Mouse (Mus musculus) stomach, embryonic 16.5 days (tissue): Measurements from ENCODE around the gene Ddx19a. TPM values are rescaled to one million over a fixed set of nuclear protein-coding genes. Genes with fewer than 3 reads are reported as not detected.
A peak's percentile ranks its signal among the peaks of the same experiment; 100 is the strongest.

Experiments used
- ATAC-seq: fragments of 200-750 bp; cut with Nextera tagmentation; 2 replicates; pipeline ENCODE4 v1.8.0; 2017; ENCODE audit warnings: moderate number of reproducible peaks, moderate TSS enrichment; ENCODE audit not compliant: insufficient read depth, low FRiP score
- H3K27ac ChIP-seq: fragments of 300-500 bp; sonication (generic); 2 replicates; pipeline ENCODE4 v1.5.1; 2014; ENCODE audit warnings: low read length
- H3K27me3 ChIP-seq: fragments of 300-500 bp; sonication (generic); 2 replicates; pipeline ENCODE4 v1.6.1; 2014; ENCODE audit warnings: low read length, control low read depth, mixed read lengths; ENCODE audit not compliant: control insufficient read depth, insufficient read depth
- H3K36me3 ChIP-seq: fragments of 300-500 bp; sonication (generic); 2 replicates; pipeline ENCODE4 v1.6.1; 2014; ENCODE audit warnings: low read length; ENCODE audit not compliant: control insufficient read depth, insufficient read depth
- H3K4me1 ChIP-seq: fragments of 300-500 bp; sonication (generic); 2 replicates; pipeline ENCODE4 v1.6.1; 2014; ENCODE audit warnings: low read length, control low read depth, mixed read lengths; ENCODE audit not compliant: control insufficient read depth, insufficient read depth
- H3K4me2 ChIP-seq: fragments of 300-500 bp; sonication (generic); 2 replicates; pipeline ENCODE4 v1.6.1; 2014; ENCODE audit warnings: low read depth, low read length, mixed read lengths
- H3K4me3 ChIP-seq: fragments of 300-500 bp; sonication (generic); replicated peaks from 2 replicates; pipeline ENCODE4 v1.5.1; 2014; ENCODE audit warnings: mild to moderate bottlenecking, low read length
- H3K9ac ChIP-seq: fragments of 300-500 bp; sonication (generic); 2 replicates; pipeline ENCODE4 v1.6.1; 2014; ENCODE audit warnings: low read length
- H3K9me3 ChIP-seq: fragments of 300-500 bp; sonication (generic); replicated peaks from 2 replicates; pipeline ENCODE4 v1.6.1; 2016; ENCODE audit warnings: low read length, control low read depth; ENCODE audit not compliant: control insufficient read depth
- WGBS: fragments of 180-500 bp; shearing (Covaris S2); extraction: QIAGEN DNeasy Blood & Tissue Kit; methylation state at CpG from one replicate; pipeline ENCODE4 v1.1.7; 2014; 5-methylcytosine and 5-hydroxymethylcytosine counted together
- polyA plus RNA-seq: library from polyadenylated mRNA; unstranded; fragments of >200 nt; fragmentation: Nextera tagmentation; extraction: Ambion mirVana; gene quantifications from 2 replicates; pipeline ENCODE4 v1.2.1, GENCODE M21; 2015

Gene Ddx19a
- polyA plus RNA-seq: 10.7 and 12.5 TPM in 2 replicates

DNA sequence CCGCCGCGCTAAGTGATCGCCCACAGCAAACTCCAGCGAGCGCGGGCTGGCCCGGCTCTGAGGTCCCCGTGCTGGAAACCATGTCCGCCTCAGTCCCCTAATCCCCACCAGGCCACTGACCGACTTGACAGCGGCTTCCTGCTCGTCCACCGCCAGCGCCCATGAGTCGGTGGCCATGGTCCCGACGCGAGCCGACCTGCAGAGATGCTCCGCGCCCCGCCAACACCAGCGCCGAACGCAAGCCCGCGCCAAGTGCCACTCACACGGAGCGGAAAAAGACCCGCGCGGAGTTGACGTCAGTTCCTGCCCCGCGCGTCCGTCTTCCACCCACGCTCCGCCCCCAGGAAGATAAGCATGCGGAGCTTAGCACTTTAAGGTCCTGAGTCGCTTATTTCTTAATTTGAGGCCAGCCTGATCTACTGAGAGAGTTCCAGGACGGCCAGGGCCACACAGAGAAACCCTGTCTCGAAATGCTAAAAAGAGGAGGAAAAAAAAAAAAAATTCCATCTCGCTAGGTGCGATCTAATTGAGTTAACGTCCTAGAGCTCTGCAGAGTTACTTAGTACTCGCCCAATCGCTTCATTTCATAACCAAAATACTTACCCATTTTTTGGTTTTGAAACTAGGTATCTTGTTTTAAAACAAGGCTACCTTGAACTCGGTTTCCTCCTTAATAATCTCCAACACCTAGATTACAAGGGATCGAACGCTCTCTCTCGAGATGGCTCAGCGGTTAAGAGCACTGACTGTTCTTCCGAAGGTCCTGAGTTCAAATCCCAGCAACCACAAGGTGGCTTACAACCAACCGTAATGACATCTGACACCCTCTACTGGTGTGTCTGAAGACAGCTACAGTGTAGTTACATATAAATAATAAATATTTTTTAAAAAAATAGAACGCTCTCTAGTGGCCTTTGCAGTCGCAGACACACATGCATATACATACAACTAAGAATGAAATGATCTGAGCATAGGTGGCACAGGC, at the start of gene Ddx19a:
Ddx19a (minus strand) TSS at position 254 of the 985 bp plus-strand sequence.
- H3K27ac ChIP-seq: peak within 1 kb of the TSS; percentile 80
- H3K36me3 ChIP-seq: no peaks in the 10 kb centered on the region
- peak; percentile 95 for ATAC-seq
- H3K27me3 ChIP-seq: no peaks in the 10 kb centered on the region
- H3K9ac ChIP-seq: peak within 1 kb of the TSS; percentile 90
- H3K4me3 ChIP-seq: peak within 1 kb of the TSS; percentile 90
- peaks cover 4% of the 10 kb centered on the region; the same call in 1 of the 2 replicates for H3K4me1 ChIP-seq
- WGBS: 4% methylated on average over 58 of the region's 58 CpGs
- peak within 1 kb of the TSS; percentile 77 for H3K4me2 ChIP-seq
- no peaks in the 10 kb centered on the region for H3K9me3 ChIP-seq

DNA sequence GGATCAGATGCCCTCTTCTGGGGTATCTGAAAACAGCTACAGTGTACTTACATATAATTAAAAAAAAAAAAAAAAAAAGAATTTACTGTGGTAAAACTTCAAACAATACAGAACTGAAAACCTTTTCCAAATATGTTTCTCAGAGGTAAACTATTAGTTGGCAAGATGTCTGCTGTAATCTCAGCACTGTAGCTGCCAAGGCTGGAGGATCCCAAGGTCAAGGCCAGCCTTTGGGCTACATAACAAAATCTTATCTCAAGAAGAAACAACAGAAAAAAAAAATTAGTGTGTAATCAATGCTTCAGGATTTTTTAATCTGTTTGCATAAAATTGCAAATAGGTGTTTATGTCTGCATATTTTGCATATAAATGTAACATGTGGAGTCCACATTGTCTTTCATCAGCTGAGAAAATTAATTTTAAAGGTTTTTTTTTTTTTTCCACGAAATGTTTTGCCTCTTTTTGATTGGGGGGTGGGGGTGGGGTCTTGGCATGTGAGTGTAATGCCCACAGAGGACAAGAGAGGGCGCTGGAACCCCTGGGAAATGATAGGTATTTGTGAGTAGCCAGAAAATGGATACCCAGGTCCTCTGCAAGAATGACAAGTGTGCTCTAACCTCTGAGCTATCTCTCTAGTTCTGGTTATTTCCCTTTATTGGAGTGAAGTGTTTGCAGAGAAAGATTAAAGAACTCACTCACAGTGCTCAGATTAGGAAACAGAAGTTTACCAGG, 46.6 kb upstream of the Ddx19a start:
- H3K9me3 ChIP-seq: no peaks in the 10 kb centered on the region
- ATAC-seq: no peak
- no peaks in the 10 kb centered on the region for H3K4me1 ChIP-seq
- H3K27me3 ChIP-seq: no peaks in the 10 kb centered on the region
- no peak overlapping the region for H3K9ac ChIP-seq
- 36% methylated on average over 2 of the region's 2 CpGs for WGBS
- H3K4me2 ChIP-seq: no peak overlapping the region
- no peak overlapping the region for H3K27ac ChIP-seq
- H3K36me3 ChIP-seq: peaks cover 52% of the 10 kb centered on the region
- no peak overlapping the region for H3K4me3 ChIP-seq

DNA sequence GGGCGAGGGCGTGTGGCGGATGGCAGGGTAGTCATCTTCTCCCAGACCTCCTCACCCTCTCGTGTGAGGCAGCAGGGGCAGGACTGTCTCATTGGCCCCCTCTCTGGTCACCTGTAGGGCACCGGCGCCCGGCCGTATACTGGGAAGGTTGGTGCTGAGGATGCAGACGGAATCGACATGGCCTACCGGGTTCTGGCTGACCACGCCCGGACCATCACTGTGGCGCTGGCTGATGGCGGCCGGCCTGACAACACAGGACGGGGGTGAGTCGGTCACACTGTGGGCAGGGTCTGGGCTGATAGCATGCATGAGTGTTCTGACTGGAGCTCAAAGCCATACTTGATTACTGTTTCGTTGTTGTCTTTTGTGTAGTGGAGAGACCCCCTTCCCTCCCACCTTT, 44.9 kb upstream of the Ddx19a start:
- Histone ChIP-seq H3K27me3 (no peaks in the 10 kb centered on the region), H3K27ac (no peak overlapping the region), H3K4me3 (no peak overlapping the region), H3K9me3 (no peaks in the 10 kb centered on the region), H3K4me2 (no peak overlapping the region), H3K36me3 (peaks cover 63% of the 10 kb centered on the region), H3K4me1 (no peaks in the 10 kb centered on the region), H3K9ac (no peak overlapping the region)
- ATAC-seq: no peak
- WGBS: 93% methylated on average over 19 of the region's 19 CpGs

DNA sequence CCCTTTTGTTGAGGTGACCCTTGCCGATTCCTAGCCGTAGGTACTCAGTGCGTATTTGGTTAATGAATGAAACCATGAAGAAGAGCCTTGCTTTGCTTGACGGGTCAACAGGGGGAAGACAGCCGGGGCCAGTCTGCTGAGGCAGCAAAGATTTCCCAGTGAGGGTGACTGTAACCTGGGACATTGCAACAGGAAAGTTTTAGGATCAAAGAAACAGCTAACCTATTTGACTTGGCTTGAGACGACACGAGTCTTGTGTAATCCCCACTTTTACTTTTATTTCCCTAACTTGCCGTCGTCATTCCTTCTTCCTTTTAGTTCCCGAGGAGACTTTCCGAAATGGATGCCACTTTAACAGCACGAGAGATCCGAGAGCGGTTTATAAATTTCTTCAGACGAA, 39.0 kb upstream of the Ddx19a start:
- Histone ChIP-seq H3K4me1 (peaks cover 9% of the 10 kb centered on the region; the same call in 1 of the 2 replicates), H3K27me3 (no peaks in the 10 kb centered on the region), H3K9ac (no peak overlapping the region), H3K36me3 (peaks cover 32% of the 10 kb centered on the region), H3K4me3 (no peak overlapping the region), H3K9me3 (no peaks in the 10 kb centered on the region), H3K4me2 (no peak overlapping the region), H3K27ac (no peak overlapping the region)
- 92% methylated on average over 15 of the region's 15 CpGs for WGBS
- no peak for ATAC-seq

DNA sequence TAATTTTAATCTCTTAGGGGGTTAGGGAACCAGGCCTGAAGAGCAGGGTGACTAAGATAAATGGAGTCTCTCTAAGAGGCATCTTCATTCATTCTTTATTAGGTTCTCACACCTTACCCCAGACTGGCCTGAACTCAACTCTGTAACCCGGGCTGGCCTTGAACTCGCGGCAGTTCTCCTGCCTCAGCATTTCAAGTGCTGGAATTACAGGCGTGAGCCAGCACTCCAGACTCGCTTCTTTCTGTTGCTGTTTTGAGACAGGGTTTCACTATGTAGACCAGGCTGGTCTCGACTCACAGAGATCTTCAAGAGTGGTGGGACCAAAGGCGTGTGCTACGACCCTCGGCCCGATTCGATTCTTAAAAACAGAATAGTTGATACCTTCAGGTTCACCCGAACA, 36.7 kb upstream of the Ddx19a start:
- 0 out of 2 replicates have a peak overlapping the region, but pooled peaks have one; percentile 50 for H3K27ac ChIP-seq
- H3K4me3 ChIP-seq: peak overlapping the region; percentile 67
- H3K4me2 ChIP-seq: peak overlapping the region; percentile 67
- peaks cover 9% of the 10 kb centered on the region; the same call in 1 of the 2 replicates for H3K4me1 ChIP-seq
- WGBS: 17% methylated on average over 12 of the region's 12 CpGs
- H3K9me3 ChIP-seq: no peaks in the 10 kb centered on the region
- peak overlapping the region; percentile 79 for H3K9ac ChIP-seq
- no peaks in the 10 kb centered on the region for H3K27me3 ChIP-seq
- H3K36me3 ChIP-seq: peaks cover 20% of the 10 kb centered on the region
- no peak for ATAC-seq

DNA sequence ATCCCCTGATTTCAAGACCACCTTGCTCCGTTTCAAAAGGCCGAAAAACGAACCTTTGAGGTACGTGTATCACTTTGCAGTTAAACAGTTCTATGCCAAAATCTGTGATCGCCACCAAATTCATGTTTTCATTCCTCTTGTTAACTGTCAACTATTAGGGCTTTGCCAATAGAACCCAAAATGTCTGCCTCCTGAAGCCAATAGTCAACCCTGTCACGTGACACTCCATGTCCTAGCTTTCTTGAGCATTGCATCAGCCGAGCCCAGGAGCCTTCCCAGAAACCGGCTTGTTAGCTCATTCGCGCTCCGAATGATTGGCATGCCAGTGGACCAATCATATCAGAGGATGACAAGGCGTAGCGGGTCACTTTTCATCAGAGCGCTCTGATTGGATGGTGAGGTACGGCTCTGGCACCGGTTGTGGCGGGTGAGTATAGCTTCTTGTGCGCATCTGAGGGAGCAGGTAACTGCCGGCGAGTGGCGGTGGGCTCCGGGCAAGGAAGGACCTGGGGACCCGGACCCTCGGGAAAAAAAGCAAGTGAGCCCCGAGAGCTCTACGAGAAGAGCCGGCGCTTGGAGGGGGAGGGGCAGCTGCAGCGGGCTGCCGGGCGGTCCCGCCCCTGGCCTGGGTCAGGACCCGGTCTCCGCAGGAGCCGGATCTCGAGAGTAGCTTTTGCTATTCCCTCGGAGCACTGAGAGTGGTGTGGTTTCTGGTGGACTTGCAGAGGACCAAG, 36.0 kb upstream of the Ddx19a start:
- H3K4me2 ChIP-seq: peak overlapping the region; percentile 67
- H3K9ac ChIP-seq: peak overlapping the region; percentile 79
- H3K9me3 ChIP-seq: no peaks in the 10 kb centered on the region
- WGBS: 5% methylated on average over 37 of the region's 37 CpGs
- H3K27me3 ChIP-seq: no peaks in the 10 kb centered on the region
- ATAC-seq: peak; percentile 100
- H3K4me1 ChIP-seq: peaks cover 9% of the 10 kb centered on the region; the same call in 1 of the 2 replicates
- peak overlapping the region; percentile 67 for H3K4me3 ChIP-seq
- H3K36me3 ChIP-seq: peaks cover 15% of the 10 kb centered on the region
- H3K27ac ChIP-seq: peak overlapping the region; percentile 50

DNA sequence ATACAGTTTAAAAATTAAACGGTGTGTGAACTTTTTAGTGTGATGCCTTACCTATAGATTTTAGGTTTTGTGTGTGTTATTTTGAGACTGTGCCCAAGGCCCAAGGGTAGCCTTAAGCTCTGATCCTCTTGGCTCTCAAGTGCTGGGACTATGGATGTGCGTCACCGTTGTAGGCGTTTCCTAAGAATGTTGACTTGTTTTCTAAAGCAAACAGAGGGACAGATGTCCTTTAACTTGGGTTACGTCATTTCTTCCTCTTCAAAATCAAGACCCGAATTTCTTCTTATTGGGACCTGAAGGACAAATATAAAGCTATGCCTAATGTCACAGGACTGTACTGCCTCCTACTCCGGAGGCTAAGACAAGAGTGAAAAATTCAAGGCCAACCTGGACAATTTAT, 35.3 kb upstream of the Ddx19a start, which contains the start of gene Aars:
Aars (plus strand) TSS at position 229 of the 400 bp plus-strand sequence.
- H3K9me3 ChIP-seq: no peaks in the 10 kb centered on the region
- no peak for ATAC-seq
- WGBS: 92% methylated on average over 7 of the region's 7 CpGs

DNA sequence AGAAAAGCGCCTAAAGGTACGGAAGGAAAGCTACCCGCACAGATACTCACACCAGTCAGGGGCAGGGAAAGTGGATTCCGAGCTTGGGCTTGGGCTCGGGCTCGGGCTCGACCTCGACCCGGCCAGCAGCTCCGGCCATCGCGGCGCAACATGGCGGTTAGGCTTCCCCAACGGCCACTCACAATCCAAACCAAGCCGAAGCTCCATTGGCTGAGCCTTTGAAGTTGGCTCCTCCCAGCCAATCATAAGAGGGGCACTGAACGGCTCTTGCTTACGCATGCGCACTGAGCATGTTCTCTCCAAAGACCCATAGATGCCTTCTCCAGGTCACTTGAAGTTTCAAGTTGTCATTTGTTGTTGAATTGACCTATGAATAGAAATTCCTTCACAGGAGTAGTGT, 34.0 kb upstream of the Ddx19a start, which contains the start of gene Ddx19b:
Ddx19b (minus strand) TSS at position 180 of the 400 bp plus-strand sequence.
- H3K4me3 ChIP-seq: no peak within 1 kb of the TSS
- H3K27ac ChIP-seq: no peak within 1 kb of the TSS
- H3K36me3 ChIP-seq: no peaks in the 10 kb centered on the region
- no peak for ATAC-seq
- peaks cover 9% of the 10 kb centered on the region; the same call in 1 of the 2 replicates for H3K4me1 ChIP-seq
- H3K9ac ChIP-seq: no peak within 1 kb of the TSS
- no peak within 1 kb of the TSS for H3K4me2 ChIP-seq
- no peaks in the 10 kb centered on the region for H3K9me3 ChIP-seq
- H3K27me3 ChIP-seq: no peaks in the 10 kb centered on the region
- 95% methylated on average over 19 of the region's 19 CpGs for WGBS

More for the DNA sequence above, 35.3 kb upstream of the Ddx19a start, which contains the start of gene Aars:
- no peaks in the 10 kb centered on the region for H3K27me3 ChIP-seq
- H3K4me2 ChIP-seq: peak within 1 kb of the TSS; percentile 67
- peaks cover 10% of the 10 kb centered on the region; the same call in 1 of the 2 replicates for H3K36me3 ChIP-seq
- H3K9ac ChIP-seq: peak within 1 kb of the TSS; percentile 79
- peak within 1 kb of the TSS; percentile 67 for H3K4me3 ChIP-seq
- H3K4me1 ChIP-seq: peaks cover 9% of the 10 kb centered on the region; the same call in 1 of the 2 replicates
- H3K27ac ChIP-seq: peak within 1 kb of the TSS; percentile 50
